Mouse (Mus musculus) urinary bladder, postnatal 14 days (tissue): Measurements from ENCODE around the gene Plpp2.
A peak's percentile ranks its signal among the peaks of the same experiment; 100 is the strongest.

Experiments
- DNase-seq: peaks from one replicate; pipeline ENCODE4 v3.0.0; 2021; ENCODE audit warnings: low spot score

The Plpp2 gene

DNA sequence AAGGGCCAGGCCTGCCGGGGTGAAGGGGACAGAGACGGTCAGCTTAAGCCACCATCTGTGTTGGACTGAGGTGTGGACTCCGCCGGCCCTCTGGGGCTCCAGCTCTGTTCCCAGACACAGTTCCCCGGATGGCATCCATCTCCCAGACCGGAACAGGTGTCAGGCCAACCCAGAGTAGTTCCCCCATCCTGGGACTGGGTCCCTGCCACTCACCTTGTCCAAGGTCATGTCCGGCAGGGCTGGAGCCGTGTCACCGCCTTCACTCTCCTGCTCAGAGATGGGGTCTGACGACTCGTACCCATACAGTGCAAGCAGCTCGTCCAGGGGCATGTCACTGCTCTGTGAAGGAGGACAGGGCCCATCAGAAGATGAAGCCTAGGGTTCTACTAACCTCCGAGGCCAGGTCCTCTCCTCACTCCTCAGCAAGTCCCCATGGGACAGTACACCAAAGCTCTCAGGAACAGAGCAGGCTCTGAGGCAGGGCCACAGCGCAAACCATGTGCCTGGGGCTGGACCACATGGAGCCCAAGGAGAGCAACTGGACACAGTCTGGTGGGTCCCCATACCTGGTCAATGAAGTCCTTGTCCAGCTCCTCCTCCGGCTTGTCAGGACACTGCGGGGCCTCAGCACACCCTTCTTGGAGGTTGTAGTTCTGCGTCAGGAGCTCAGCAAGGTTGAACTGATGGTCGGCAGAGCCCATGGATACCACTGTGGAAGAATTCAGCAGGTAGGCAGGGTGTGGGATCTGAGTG is 15.6 kb upstream of the Plpp2 start:
- DNase-seq = peak; percentile 1

DNA sequence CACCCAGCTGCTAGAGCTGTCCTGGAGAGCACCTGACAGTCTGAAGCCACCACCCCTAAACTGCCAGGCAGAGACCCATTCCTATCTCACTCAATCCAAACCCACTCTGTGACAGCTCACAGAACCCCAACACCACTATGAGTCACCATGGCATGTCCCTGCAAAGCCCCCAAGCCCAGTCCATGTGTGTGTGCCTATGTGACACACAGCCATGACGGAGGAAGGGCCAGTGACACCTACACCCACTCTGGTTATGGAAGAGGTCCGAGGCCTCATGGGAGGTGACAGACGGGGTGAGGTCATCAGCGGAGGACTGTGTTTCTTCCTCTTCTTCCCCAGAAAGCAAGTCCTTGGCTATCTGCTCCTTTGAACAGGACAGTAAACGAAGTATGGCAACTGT is 14.9 kb upstream of the Plpp2 start:
- DNase-seq = no peak

DNA sequence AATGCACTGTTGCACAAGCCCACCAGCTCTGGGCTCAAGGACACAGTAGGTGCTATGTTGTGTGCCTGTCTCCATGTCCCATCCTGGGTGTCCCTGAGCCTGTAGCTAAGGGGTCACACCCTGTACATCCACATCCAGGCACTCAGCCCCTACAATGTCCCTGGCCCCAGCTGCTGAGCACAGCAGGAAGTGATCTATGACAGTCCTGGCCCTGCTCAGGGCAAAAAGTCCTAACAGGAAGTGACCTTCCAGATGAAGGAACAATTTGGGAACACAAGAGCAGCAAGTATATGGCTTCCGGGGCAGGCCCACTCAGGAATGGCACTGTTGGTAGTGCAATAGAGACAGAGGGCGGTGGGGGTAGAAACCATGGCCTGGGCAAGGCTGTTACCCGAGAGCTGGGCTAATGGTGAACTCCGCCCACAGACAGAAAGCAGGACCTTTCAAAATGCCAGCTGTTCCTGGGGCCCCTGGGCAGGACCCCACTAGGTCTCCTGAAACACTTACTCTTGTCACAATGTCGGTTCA is 13.6 kb upstream of the Plpp2 start:
- DNase-seq = no peak

DNA sequence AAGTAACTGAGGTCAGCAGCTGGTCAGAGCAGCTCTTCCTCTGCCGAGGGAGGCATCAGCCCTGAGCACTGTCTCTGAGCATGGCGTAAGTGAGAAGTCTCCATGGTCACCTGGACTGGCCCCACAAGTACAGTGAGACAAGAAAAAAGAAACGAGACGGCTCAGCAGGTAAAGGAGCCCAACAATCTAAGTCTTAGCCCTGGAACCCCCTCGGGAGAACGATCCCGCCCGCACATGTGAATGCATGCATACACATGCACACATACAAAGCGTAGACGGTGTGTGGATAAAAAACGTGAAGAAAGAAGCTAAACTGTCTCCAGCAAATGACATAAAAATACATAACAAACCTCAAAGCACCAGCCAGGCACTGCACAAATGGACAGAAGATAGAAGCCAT is 12.9 kb upstream of the Plpp2 start:
- DNase-seq = no peak

DNA sequence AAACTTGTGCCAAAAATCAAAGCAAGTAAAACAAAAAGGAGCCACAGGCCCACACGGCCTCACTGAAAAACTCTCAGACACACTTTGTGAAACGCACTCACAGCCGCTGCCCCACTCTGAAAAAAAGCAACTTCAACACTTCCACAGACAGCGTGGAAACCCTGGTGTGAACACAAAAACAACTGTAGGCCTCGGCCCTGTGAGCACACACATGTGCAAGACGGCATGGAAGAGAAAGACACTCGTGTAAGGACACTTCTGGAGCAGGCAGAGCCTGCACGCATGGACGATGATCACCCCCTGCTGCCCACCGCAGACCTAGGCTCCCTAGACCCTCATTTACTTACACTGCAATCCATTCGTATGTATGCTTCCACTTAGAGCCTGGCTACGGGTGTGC is 12.3 kb upstream of the Plpp2 start:
- DNase-seq = no peak

DNA sequence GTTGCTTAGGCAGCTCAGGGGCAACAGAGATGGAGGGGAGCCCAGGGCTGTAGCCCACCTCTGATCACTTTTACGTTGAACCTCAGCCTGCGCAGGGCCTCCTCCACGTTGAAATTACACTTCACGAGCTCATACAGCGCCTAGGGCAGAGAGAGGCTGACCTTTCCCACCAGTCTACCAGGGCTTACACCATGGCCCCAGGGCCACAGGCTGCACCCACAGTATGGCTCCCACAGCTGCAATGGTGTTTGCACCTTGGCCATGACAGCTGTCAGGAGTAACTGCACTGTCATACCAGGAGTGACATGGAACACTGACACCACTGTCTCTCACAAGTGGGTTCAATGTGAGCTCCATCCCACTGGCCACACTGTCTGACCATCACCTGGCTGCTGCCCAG is 11.0 kb upstream of the Plpp2 start:
- DNase-seq = no peak

DNA sequence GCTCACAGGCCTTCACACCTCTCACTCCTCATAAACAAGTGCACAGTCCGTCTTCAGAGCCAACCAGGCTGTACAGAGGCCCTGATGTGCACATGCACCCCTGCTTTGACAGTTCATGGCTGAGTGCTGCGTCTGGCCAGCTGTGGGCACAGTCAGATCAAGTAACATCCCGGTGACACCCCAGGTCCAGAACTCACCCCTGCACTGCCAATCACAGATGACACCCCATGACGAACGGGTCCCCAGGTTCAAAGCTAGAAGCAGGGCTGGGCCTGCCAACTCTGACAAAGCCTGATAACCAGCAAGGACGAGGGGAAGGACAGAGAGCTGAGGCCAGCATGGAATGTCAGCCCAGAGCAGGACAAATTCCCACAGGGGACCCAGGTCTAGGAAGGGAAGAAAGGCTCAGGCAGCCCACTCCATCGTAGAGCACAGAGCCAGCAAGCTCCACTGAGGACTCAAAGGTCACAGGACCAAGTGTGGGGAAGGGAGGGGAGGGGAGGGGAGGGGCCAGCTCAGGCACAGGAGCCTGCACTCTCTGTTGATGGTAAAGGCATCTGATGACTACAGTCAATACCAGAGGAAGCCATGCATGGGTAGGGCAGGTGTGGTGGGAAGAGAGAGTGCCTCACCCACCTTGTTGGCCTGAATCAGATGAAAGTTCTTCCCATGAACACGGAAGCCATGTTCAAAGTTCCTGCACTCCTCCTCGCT is 10.4 kb upstream of the Plpp2 start:
- DNase-seq = no peak

DNA sequence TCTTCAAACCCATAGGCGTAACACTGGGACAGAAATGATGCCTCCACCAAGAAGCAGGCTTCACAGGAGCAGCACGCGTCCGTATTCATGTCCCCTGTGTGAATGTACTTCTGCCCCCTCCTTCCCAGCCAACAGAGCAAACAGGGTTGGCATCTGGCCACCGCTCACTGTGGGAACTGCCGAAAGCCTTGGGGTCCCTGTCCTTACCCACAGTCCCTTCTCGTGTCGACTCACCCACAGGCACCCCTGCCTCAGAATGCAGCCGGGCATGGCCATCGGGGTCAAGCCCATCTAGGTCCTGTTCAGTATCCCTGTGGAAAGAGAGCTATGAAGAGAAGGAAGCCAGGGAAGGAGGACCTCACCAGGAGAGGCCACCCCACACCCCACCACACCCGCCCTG is 8.6 kb upstream of the Plpp2 start:
- DNase-seq = no peak

DNA sequence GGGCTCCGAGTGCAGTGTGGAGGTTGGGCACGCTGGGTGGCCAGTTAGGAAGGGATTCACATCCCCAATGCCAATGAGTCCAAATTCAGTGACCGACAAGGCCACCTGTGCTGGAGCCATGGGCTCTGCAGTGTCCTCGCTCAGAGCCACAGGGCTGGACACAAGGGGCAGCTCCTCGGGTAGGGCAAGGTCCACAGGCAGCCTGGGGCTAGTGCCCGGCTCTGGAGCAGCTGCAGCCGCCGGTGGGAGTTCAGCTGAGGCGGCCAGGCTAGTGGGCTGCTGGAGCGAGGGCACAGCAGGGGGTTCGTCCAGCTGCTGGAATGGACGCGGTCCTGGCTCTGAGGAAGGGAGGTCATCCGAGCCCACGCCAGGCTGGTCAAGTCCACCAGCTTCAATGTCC is 7.9 kb upstream of the Plpp2 start:
- DNase-seq = no peak

DNA sequence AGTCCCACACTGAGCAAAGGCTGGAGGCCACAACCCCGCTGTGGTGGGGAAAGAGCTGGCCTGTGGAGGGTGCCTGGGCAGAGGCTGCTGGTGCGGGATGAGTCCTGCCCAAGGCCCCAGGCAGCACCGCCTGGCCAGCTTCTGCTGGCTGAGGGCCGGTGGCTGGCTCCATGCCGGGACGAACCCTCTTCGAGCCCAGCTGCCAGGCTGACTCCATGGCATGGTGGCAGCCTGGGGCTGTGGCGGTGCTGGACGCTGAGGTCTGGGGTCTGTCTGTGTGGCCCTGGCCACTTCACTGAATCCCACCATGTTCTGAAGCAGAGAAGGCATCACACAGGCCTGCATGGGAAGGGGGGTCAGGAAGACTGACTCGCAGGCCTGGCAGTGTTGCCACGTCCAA is 7.2 kb upstream of the Plpp2 start:
- DNase-seq = no peak

DNA sequence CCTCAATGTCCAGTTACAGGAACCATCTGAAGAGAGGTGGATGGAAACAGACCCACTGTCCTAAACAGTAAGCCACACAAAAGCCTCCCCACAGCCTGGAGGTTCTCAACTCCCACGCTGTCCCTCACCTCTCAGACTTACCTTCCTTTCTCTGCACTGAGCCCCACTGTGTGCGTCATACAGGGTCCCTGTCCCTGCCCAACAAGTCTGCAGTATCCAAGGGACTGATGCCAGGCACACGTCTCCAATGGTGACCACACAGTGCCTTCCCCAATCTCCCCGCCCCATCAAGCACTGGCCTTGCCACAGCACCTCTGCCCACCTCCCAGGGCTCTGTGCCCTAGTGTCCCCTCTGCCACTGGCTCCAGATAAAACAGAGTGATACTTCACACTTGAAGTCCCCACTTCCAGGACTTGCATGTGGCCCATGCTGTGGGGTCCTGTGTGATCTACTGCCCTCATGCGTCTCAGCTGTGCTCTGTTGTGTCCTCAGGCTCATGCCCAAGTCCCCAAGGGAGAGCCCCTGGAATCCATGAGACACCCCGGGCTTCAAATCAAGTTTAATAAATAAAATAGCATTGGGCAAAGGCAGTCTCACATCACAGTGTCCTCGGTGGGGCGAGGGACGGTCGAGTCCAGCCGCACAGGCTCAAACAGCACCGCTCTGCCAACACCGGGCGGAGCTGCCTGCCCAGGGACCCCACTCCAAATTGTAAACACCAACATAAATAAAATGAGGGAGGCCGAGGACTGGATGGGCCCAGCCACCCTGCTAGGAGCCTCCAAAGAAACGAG is 6.3 kb upstream of the Plpp2 start:
- DNase-seq = no peak

DNA sequence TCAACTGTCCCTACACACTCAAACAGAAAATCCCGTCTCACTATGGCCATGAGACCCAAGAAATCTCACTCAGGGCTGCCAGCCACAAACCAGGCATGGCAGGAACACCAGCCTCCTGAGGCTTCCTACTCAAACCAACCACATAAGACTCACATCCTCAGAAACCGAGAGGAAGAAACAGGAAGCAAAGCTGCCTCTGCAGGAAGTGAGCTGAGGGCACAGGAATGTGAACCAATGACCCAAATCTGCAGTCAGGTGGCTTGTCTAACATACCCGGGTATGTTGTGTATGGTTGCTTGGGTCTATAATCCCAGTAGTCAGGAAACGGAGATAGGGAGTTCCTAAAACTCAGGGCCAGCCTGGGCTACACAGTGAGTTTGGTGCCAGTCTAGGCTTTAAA is 5.3 kb upstream of the Plpp2 start:
- no peak for DNase-seq

DNA sequence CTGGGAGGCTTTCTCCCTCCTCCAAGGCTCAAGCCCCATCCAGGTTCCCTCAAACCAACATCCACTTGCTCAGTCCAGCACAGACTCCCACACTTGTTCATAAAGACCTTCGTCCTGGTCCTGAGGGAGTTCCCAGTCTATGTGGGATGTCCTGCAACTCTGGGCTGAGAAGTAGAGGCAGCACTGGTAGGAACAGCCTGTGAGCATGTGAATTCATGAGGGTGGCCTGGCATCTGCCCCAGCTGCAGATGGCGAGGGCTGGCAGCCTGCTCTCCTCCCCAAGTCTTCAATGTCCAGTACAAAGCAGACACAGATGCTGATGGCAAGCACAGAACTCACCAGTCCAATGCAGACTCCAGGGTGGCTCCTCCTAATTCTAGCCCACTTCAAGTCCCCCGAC is 4.7 kb upstream of the Plpp2 start:
- no peak for DNase-seq

DNA sequence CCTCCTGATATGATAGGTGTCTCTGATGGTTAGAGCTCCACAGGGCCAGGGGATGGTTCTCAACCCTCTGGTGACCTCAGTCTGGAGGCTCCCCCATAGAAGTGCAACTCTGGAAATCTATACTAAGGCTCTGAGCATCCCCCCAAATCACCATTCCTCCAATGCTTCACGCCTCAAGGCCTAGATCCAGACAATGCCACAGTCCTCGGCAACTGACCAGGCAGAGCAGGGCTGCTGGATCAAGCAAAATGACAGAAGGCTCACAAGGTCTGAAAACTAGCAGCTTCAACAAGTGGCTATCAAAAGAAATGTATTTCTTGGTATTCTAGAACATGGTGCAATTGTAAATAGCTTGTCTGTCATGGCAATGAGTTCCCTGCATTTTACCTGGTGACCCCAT is 4.2 kb upstream of the Plpp2 start:
- DNase-seq = no peak

DNA sequence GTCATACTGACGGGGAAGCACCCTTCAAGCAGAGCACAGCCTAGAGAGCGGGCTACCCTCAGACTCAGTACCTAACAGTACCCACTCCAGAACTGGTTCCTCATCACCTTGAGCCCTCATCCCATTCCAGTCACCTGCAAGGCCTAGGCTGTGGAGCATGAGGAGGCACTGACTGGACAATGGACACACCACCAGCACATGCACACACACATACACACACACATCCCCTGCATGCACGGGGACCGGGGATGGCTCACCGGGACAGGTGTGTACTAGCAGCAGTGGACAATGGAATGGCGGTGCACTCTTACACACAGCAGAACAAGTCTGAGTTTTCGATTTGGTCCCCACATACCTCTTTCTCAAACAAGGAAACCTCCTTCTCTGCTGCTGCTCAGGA is 3.7 kb upstream of the Plpp2 start:
- DNase-seq = no peak

DNA sequence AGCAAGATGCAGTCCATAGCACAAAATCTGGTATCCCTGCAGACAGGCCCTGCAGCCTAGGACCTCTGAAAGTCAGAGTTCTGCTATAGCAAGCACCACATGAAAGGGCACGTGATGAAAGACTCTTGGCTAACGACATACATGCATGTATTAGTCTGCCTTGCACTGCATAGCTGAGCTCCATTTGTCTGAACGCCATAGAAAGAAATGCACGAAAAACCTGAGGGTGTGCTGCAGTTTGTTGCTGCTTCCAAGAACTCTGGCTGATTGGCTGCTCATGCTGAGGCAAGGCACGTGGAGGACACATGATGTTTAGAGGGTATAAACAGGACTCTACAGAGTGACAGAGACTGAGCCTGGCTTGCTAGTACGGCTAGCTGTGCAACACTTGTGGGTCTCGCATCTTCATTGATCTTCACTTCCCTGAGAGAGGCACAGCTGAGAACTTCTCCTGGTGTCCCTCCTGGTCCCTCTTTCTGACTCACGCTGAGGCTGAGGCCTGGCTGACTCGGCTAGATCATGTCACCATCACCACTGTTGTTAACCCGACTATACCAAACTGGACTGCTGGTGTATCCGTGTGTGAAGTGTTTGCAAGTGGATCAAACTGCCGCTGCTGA is 3.0 kb upstream of the Plpp2 start:
- no peak for DNase-seq

DNA sequence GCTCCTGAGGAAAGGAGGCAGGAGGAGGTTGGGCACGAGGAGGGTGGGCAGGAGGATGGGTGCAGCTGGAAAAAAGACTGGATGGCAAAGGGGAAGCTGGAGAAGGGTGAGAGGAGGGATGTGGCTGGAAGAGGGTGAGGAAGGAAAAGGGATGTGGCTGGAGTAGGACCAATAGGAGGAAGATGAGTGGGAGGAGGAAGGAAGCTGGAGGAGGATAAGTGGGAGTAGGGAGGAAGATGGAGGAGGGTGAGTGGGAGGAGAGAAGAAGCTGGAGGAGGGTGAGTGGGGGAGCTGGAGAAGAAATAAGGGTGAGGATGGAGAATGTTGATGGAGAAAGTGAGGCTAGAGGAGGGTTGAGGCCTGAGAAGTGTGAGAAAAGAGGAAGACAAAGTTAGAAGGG is 1.8 kb upstream of the Plpp2 start:
- no peak for DNase-seq

DNA sequence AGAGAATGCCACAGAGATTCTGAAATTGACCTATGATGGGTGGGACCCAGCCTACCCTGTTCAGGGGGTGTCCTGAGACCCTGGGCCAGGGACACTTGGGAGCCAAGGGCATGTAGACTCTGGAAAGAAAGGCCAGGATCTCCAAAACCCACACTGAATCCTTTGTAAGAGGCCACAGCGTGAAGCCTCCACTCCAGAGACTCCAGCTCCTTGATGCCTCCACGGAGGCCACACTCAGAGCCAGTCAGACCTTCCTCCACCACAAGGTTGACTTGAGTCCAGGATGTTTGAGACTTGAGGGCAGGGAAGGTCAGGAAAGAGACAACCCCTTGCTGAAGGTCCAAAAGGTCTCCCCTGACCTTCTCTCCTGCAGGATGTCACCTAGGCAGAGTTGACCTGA is 830 bp upstream of the Plpp2 start:
- DNase-seq = no peak

DNA sequence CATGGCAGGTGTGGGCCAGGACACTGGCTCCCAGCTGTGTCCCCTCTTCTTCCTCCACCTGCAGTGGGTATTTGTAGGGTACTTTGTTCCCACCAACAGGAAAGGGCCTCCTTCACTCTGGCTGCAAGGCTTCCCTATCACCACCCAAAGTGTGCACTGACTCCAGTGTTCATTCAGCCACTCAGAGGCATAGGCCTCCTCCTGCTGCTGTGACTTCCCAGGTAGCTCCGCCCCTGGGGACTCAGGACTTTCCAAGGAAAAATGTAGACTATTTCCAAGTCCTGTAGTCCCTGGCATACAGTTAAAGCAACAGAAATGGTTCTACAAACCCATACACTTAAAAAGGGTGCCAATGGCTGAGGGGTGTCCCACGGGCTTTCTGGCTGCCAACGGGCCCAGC is 918 bp downstream of the Plpp2 start:
- DNase-seq = no peak

DNA sequence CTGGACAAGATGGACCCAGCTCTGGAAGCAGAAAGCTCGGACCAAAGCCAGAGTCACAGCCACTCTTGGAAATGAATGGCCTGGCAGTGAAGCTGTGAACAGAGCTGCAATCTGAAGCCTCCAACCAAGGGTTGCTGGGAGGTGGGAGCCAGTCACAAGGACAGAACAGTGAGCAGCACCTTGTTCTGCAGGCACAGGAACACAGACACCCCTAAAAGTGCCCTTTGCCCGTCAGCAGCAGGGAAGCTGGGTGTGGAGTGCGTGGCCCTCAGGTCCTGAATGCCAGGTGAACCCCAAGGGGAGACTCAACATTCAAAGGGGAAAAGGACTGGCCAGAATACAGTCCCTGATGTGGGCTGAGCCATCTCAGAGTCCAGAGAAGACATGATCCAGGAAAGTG is 2.0 kb downstream of the Plpp2 start:
- no peak for DNase-seq

DNA sequence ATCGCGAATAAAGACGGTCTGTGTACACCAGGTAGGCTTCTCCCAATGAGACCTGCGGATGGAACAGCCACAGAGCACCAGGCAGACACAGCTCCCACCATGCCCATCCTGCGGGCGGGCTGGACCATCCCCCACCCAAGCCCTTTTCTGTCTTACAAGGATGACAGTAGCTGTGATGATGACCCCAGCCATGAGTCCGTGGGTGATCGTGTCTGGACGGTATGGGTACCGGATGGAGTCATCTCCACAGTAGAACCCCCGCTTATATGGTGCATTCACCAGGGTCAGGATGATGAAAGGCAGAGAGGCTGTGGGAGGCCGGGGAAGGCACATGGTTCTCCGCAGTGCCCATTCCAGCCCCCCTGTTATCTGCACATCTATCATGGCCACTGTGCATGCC is 2.9 kb downstream of the Plpp2 start:
- no peak for DNase-seq

DNA sequence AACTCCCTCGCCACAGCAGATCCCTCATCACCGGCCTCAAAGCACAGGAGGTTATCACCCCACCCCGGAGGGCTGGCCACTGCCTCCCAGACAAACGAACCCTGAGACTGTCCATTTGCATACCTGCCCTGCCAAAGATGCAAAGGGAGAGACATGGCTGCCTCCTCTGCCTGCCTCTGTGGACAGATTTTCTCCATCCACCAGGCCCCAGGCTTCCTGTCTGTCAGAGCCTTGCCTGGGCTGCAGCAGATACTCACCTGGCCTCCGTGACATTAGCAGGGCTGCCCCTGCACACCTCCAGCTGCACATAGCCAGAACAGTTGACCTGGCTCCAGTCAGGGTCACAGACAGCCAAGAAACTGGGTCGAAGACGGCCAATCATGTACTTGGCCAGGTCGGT is 3.4 kb downstream of the Plpp2 start:
- no peak for DNase-seq

DNA sequence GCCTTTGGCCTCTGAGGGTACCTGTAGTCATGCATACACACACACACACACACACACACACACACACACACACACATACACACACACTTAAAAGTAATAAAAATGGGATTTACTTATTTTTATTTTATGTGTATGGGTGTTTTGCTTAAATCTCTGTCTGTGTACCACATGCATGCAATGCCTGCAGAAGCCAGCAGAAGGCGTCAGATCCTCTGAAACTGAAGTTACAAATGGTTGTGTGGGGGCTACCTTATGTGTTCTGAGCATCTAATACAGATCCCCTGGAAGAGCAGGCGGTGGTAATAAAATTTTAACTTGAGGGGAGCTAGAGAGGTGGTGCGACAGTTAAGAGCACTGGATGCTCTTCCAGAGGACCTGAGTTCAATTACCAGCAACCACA is 5.5 kb downstream of the Plpp2 start:
- no peak for DNase-seq
